Mouse (Mus musculus) cerebellum, postnatal 25 days (tissue): ENCODE measurements around the gene Abhd2.

Experiments used
- DNase-seq, 2 experiments: peaks; one replicate each; pipeline ENCODE4 v3.0.0; 2021; ENCODE audit warnings: mixed read lengths in 2 of 2

Abhd2 gene

GRCm38 (mm10) chr7:79333419-79333818 is 60.4 kb downstream of the Abhd2 start:
- DNase-seq = no peak

DNA sequence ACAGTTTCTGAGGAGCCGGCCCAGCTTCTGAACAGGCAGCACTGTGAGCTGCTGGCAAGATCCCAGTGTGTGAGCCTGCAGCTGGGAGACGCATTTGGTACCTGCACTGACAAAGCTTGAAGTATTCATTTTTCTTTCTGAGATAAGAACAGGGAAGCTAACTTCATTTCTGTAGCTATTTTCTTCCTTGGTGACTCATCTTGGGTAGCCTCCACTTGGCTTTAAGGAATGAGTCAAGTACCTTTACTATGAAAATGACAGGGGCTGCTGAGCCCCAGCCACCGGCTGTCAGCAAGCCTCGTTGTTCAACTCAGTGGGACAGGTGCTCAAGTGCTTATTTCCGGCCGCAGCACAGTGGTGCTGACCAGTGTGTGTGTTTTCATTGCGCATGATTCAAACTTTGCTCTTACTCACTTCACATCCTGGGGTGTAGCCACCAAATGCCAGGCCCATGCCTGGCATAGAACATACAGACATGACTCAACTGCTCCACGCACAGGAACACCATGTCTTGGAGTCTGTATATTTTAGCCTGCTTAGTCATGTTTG is 63.4 kb downstream of the Abhd2 start:
- DNase-seq = no peak

- peak; percentile 35 to 70 for DNase-seq
These were observed 72.9 kb downstream of the Abhd2 start for GRCm38 (mm10) chr7:79345902-79346301.

DNA sequence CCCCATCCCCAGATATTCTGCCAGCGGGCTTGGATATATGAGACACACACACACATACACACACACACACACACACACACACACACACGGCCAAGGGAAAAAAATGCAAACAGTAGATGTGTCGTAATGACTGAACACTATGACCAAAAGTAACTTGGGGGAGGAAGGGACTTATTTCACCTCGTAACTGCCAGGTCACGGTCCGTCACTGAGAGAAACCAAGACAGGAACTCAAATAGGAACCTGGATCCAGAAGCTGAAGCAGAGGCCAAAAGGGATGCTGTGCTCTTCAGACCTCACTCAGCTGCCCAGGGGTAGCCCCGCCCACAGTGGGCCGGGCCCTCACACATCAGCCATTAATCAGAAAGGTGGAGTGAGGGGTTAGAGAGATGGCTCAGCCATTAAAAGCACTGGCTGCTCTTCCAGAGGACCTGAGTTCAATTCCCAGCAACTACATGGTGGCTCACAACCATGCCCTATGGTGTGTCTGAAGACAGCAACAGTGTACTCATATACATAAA is 73.6 kb downstream of the Abhd2 start:
- no peak for DNase-seq

DNA sequence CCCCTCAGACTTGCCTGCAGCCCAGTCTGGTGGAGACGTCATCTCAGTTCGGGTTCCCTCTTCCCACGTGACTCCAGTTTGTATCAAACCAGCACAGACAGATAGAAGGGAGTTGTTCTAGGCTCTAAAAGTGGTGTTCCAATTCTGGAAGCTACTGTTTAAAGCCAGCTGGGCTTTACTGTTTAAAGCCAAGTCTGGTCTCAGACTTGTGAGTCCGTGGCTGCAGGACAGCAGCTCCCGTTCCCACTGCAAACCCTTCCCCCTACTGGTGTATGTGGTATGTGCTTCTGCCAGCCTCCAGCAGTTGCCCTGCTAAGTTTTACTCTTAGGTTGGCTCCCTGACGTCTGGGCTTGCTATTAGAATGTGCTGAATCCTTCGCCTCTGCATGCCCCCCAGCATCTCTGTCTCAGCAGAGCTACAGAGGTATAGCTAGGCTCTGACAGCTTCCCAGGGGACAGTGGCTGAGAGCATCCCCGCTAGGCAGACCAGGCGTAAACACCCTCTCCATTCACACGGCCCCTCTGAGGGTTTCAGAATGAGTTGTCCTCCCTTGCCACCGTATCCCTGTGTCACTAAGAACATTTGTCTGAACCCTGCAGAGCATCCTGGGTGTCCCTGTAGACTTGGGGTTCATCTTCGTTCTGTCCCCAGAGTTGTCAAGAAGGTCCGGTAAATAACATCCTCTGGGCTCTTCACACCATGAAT is 74.3 kb downstream of the Abhd2 start:
- no peak for DNase-seq

DNA sequence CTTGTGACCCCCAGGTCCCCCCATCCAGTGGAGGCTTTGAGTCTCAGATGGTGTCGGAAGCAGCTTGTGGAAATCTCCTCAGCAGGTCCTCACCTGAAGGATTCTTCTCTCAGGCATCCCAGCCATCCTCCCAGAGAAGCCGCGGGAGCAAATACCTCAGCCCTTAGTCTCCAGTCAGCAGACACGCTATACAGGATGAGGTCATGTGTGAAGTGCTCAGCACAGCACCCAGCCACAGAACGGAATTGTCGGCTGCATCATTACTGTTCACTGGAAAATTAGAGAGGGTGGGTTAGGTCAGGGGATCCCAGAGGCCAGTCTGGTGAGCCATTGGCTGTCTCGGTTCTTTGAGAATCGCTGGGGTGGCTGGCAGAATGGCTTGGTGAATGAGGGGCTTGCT is 75.8 kb downstream of the Abhd2 start:
- DNase-seq = no peak

DNA sequence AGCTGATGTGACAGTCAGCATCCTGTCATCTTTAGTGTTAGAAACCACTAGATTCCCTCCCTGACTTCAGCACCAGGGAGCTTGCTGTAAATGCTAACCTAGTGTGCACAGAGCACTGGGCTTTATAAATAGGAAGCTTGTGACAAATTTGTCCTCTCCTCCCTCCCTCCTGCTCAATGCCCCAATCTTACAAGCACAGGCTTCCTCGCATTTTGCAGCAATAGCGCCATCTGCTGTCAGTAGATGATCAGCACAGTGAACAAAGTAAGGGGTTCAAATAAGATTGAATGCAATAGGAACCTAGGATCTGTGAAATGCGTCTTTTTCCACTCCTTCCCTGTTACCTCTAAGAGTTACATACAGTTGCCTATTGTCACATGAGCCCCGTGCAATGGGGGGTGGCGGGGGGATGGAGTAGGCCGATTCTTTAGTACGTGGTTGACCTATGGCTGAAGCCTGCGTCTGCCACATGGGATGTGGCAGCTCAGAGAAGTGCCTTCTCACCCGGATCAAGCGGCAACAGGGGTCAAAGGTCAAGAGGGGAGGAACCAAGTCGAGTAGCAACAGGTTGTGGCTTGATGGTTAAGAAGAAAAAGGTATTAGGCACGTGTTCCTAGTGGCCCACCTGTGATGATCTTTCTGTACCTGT is 76.9 kb downstream of the Abhd2 start:
- DNase-seq = peak; percentile 71 to 86

DNA sequence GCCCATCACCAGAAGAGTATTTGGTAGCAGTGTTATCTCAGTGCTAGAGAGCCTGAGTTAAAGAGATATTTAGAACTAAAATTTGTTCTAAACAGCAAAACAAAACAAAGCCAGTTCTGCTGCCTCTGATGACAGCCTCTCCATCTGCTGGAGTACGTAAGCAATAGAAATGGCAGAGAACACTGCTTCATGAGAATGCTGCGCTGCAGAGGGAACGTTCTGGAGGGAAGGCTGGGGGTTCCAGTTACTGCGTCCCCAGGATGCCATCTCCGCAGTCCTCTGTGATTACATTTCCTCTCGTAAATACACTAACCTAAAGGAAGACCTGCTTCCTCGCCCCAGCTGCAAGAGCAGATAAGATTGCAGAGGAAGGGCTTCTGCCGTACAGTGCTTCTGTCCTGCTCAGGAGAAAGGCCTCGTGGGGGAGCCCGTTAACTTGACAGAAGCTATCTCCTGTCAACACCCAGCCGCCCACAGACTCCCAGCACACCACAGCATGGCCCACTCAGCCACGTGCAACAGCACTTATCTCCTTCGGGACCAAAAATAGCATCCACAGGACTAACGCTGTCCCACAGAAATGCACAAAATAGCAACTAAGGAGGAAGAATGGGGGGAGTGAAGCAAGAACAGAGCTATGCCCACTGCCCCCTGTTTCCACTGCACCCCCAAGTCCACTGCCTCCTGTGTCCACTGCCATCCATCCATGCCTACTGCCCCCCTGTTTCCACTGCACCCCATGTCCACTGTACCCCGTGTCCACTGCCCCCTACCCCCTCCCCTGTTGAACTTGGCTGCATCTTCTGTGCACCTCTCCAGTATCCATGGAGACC is 85.6 kb downstream of the Abhd2 start:
- no peak for DNase-seq

DNA sequence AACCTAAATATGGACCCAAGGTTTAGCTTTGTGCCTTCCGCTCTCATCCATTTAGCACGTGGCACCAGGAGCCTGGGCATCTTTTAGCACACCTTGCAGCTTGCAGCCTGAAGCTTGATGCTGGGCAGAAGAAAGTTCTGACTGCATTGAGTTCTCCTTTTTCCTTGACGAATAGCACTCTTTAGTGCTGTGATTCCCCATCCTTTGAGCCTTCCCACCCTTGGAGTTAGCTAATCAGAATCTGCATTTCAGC is 86.1 kb downstream of the Abhd2 start:
- DNase-seq = no peak

- DNase-seq = no peak
These were observed 87.1 kb downstream of the Abhd2 start for GRCm38 (mm10) chr7:79360056-79360455.

- peak in 1 of 2 experiments; percentile 29 for DNase-seq
These were observed 89.2 kb downstream of the Abhd2 start for GRCm38 (mm10) chr7:79362208-79362607.

DNA sequence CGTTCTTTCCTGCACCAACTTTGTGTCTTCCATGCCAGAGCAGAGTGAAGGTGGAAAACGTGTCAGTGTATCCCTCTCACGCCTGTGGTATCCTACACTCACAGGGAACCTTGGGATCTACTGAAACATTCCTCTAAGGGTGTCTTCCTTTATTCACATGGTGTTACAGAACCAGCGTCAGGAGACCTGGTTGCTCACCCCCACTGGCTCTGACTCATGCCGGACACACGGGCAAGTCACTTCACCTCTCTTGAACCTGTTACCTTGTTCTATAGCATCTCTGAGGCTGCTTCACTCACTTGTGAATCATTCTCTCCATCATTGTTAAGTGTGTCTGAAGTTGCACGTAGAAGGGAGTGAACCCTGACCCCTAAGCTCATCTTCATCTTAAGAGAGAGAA is 89.8 kb downstream of the Abhd2 start:
- no peak for DNase-seq

GRCm38 (mm10) chr7:79363370-79364043 is 90.5 kb downstream of the Abhd2 start:
- DNase-seq = peak in 1 of 2 experiments; percentile 57

DNA sequence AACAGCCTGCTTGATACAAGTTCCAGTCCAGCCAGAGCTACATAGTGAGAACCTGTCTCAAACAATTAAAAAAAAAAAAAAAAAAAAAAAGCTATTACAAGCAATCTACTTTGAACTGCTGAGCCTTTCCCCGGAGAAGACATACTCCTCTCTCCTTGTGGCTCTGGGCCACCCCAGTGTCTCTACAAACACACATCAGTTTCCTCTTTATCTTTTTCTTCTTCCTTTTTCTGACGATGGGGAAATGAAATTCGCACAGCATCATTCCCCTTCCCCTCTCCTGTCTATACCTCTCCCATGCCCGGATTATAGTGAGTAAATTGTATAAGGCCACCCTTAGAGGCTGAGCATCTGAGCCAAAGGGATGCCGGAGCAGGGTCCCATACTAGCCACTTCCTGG is 95.7 kb downstream of the Abhd2 start:
- no peak for DNase-seq

GRCm38 (mm10) chr7:79369416-79369815 is 96.4 kb downstream of the Abhd2 start:
- no peak for DNase-seq

- DNase-seq = peak; percentile 48 to 73
These were observed 98.4 kb downstream of the Abhd2 start for GRCm38 (mm10) chr7:79371321-79371879.

GRCm38 (mm10) chr7:79374017-79374416 is 101.0 kb downstream of the Abhd2 start:
- DNase-seq = no peak

DNA sequence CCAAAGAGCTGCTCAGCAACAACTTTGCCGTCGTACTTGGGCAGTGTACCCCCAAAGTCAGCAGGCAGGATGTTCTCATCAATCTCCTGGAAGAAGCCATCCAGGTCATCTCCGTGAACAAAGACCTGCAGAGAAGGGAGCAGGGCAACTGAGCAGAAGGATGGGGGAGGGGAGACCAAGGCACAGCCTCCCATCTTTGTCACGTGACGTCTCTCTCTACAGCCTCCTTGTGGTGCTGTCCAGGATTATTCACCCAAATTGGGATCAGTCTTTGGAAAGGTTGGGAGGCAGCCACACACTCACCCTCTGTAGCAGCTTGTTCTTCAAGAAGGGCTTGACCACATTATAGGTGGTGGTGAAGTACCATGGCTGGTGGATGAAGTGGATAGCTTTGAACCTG is 102.6 kb downstream of the Abhd2 start:
- no peak for DNase-seq

DNA sequence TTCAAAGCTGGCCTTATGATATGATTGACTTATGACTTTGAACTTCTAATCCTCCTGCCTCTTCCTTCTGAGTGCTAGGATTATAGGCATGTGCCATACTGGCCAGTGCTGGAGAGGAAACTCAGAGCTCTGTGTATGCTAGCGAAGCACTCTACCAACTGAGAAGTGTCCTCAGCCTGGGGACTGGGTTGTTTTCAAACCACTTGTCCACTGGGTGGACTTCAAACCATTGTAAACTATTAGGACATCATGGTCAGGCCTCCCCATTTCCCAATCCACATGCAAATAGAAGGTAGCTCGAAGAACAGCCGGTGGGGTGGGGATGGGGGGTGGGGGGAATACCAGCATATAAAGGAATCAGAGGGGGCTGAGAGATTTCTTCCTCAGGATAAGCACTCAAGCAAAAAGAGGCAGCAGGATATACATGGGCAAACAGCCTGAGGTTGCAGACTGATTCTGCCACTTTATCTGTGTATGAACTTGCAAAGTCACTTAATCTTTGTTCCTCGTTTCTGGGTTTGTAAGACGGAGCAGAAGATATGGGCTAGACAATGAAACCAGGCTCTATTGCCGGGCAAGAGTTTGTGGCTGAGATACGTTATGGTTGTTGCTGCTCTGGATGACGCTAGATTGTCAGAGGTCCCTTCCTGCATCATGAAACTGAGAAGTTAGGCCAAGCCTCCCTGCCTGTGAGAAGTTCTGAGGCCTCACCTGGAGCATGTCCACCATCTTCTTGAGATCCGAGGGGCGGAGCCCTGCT is 103.7 kb downstream of the Abhd2 start:
- DNase-seq = no peak

GRCm38 (mm10) chr7:79386422-79387133 is 113.6 kb downstream of the Abhd2 start, which contains the start of gene Rlbp1:
TSS of gene Rlbp1 (minus strand) at chr7:79387048.
- peak in 1 of 2 experiments; percentile 25 for DNase-seq

- DNase-seq = no peak
These were observed 114.1 kb downstream of the Abhd2 start for GRCm38 (mm10) chr7:79387140-79387539.
